Mouse (Mus musculus): ENCODE data around the gene Cd200r4.

Cd200r4 gene

DNA sequence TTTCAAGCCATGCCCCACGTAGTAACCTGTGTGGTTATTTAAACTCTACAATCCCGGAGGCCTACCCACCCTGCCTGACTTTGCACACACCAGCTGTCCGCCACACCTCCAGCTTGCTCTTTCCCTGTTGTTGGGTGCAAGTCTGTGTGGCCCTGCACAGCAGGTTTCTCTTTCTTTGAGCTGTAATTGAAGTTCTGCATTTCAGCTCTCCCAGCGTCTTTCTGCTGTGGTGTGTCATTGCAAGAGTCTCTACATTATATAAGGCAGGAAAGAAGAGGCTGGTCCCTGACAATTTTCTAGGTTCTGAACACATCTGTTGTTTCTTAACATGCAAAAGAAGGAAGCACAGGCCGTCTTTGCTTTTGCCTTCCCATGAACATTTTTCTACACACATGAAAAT, 65.1 kb downstream of the Cd200r4 start:
- DNase-seq (ENCODE audit: low spot score) = no peak

GRCm38 (mm10) chr16:44877595-44877994, 66.1 kb downstream of the Cd200r4 start:
- no peak for DNase-seq (ENCODE audit: low spot score)

Data from spleen, adult 12 weeks (tissue).